Mouse (Mus musculus): Measurements from ENCODE around the gene Hook2. TPM values are rescaled to one million over a fixed set of nuclear protein-coding genes. Genes with fewer than 3 reads are reported as not detected.

Gene Hook2
- total RNA-seq, 2 experiments from 2014 or later: 7.2 to 8.5 TPM

Other genes with a start within 250 kb of the Hook2 start
- gene Nfix, start 190.3 kb upstream of the Hook2 start, total RNA-seq (2021): 100 to 1,000 TPM; 273 to 322 TPM
- 1 to 10 TPM; 8.3 to 9.5 TPM for gene Dand5, start 167.8 kb upstream of the Hook2 start, total RNA-seq (2021)
- gene Gadd45gip1, start 159.1 kb upstream of the Hook2 start, total RNA-seq (2021): 10 to 100 TPM; 23.4 to 24.7 TPM
- gene Rad23a, start 149.9 kb upstream of the Hook2 start, total RNA-seq (2021): 10 to 100 TPM; 67.8 to 73.7 TPM
- gene Calr, start 143.7 kb upstream of the Hook2 start, total RNA-seq (2021): 100 to 1,000 TPM; 562 to 564 TPM
- gene Farsa, start 133.6 kb upstream of the Hook2 start, total RNA-seq (2021): 10 to 100 TPM; 42.5 to 46.0 TPM
- gene Syce2, start 118.5 kb upstream of the Hook2 start, total RNA-seq (2021): 1 to 10 TPM; 6.4 to 6.5 TPM
- 10 to 100 TPM; 31.3 to 38.3 TPM for gene Gcdh, start 96.7 kb upstream of the Hook2 start, total RNA-seq (2021)
- not detected for gene Klf1, start 88.7 kb upstream of the Hook2 start, total RNA-seq (2021)
- 1 to 10 TPM; 3.5 to 4.0 TPM for gene Dnase2a, start 82.0 kb upstream of the Hook2 start, total RNA-seq (2021)
- gene Mast1, start 53.2 kb upstream of the Hook2 start, total RNA-seq (2021): 10 to 100 TPM; 85.7 to 90.3 TPM
- 1 to 10 TPM in 1 of 2 experiments, under 1 TPM in 1; 0.71 to 1.1 TPM for gene Rtbdn, start 43.6 kb upstream of the Hook2 start, total RNA-seq (2021)
- gene Gm49661, start 21.2 kb upstream of the Hook2 start, total RNA-seq (2021): 1 to 10 TPM in 1 of 2 experiments, not detected in 1; 3.5 TPM
- gene Prdx2, start 21.0 kb upstream of the Hook2 start, total RNA-seq (2021): 100 to 1,000 TPM; 340 to 356 TPM
- gene Rnaseh2a, start 20.8 kb upstream of the Hook2 start, total RNA-seq (2021): 10 to 100 TPM; 40.7 to 42.2 TPM
- gene Junb, start 11.9 kb upstream of the Hook2 start, total RNA-seq (2021): 10 to 100 TPM; 73.3 to 85.1 TPM
- gene Best2, start 23.9 kb downstream of the Hook2 start, total RNA-seq (2021): not detected
- 100 to 1,000 TPM; 118 to 122 TPM for gene Asna1, start 34.7 kb downstream of the Hook2 start, total RNA-seq (2021)
- 100 to 1,000 TPM; 115 to 129 TPM for gene Trir, start 36.2 kb downstream of the Hook2 start, total RNA-seq (2021)
- 100 to 1,000 TPM; 155 to 175 TPM for gene Tnpo2, start 46.3 kb downstream of the Hook2 start, total RNA-seq (2021)
- gene Fbxw9, start 69.5 kb downstream of the Hook2 start, total RNA-seq (2021): 10 to 100 TPM; 23.9 to 24.0 TPM
- gene Gm5741, start 77.4 kb downstream of the Hook2 start, total RNA-seq (2021): 1 to 10 TPM in 1 of 2 experiments, not detected in 1; 1.4 TPM
- gene Dhps, start 81.2 kb downstream of the Hook2 start, total RNA-seq (2021): 10 to 100 TPM; 54.3 to 64.3 TPM
- gene Wdr83os, start 90.1 kb downstream of the Hook2 start, total RNA-seq (2021): 10 to 100 TPM; 49.8 to 54.5 TPM
- 10 to 100 TPM; 24.2 to 26.3 TPM for gene Wdr83, start 90.7 kb downstream of the Hook2 start, total RNA-seq (2021)
- 10 to 100 TPM; 38.8 to 39.3 TPM for gene Man2b1, start 92.7 kb downstream of the Hook2 start, total RNA-seq (2021)
- gene Zfp791, start 132.5 kb downstream of the Hook2 start, total RNA-seq (2021): 1 to 10 TPM; 6.9 to 7.7 TPM
- not detected for gene Cks1brt, start 161.3 kb downstream of the Hook2 start, total RNA-seq (2021)
- not detected for gene Olfr371, start 235.4 kb downstream of the Hook2 start, total RNA-seq (2021)